Mouse (Mus musculus) thymus, adult 18-20 months (tissue): Measurements from ENCODE around the gene Ptch1.

Source experiments
- DNase-seq, 2 experiments: peaks; one replicate each; pipeline ENCODE4 v3.0.0; 2022; ENCODE audit warnings: mixed read lengths in 2 of 2

Ptch1 gene

DNA sequence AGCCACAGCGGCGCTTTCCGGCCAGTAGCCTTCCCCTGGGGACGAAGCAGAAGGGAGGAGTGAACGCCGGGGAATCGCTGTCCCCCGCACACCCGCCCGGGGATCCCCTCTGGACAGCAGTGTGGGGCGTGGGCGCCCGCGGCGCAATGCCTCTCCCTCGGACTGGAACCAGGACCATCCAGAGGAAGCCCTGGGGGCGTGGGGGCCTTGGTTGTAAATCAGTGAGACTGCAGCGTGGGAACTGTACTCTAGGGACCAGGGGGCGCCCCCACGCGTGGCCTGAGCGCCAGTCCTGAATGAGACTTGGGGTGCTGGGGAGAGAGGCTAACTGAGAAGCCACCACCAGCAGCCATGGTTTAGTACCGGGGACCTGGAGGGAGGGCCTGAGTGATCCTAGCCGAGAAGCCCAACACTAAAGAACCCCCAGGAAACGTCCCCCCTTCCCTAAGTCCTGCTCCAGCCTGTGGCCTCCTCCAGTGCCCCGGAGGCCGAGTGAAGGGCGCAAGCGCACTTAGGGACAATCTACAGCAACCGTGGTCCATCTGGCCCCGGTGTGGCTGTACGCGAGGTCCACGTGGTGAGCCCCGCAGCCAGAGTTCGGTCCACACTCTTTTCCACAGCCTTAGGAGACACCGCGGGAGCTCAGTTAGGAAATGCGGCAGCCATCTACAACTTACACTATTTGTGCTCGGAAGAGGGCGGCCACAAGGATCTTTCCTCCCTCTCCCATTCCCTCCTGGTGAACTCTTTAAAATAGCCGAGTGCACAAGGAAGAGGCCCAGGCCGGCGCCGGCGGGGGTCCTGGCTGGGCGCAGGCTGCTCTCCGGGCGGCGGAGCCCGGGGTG, 9.4 kb downstream of the Ptch1 start:
- DNase-seq, result peak; percentile 46 to 60

GRCm38 (mm10) chr13:63562972-63563780, 10.2 kb downstream of the Ptch1 start:
- DNase-seq, result peak; percentile 67 to 74

GRCm38 (mm10) chr13:63562141-63562971, 11.0 kb downstream of the Ptch1 start:
- peak in 1 of 2 experiments; percentile 28 for DNase-seq

DNA sequence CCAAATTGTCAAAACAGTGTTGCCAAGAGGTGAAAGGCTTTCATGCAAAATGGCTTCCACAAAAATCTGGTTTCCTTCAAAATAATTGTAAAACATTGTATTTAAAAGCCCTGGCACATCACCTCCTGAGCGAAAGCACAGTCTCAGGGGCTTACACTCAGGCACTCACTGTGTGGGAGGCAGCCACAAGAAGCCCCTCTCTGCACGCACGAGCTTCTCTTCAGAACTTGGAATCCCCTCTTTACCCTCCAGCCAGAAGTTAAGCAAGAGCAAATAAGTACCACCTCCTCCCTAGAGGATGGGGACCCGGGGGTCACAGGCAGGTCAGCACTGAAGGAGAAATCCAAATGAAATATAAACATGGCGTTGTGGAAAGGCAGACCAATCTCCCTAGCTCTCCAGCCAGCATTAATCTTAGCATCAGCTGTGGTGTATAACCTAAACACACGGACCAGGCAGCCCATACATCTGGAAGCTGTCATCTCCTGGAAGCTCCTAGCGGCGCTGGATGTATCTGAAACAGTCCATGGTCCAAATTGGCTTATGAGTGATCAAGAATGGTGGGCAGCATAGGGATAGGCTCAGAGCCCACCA, 15.0 kb downstream of the Ptch1 start:
- DNase-seq, result no peak

DNA sequence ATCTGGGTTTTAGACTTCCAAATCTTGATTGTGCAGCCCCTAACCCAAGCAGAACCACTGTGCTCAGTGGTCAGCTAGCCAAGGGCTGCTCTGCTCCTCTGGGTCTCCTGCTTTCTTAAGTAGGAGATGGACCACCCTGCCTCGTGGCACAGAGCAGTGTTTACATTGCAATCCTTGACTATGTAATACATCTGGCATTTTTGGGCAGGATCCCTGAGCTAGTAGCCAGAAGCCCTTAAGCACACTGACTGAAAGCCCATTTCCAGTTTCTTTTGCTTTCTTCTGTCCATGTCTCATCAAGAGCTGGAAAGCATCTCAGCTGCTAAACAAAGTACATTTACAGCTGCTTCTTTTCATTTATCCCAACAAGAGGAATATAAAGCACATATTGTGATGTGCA, 17.0 kb downstream of the Ptch1 start:
- no peak for DNase-seq

GRCm38 (mm10) chr13:63555885-63556284, 17.5 kb downstream of the Ptch1 start:
- DNase-seq, result no peak

GRCm38 (mm10) chr13:63554569-63554968, 18.8 kb downstream of the Ptch1 start:
- no peak for DNase-seq

GRCm38 (mm10) chr13:63553436-63553835, 20.0 kb downstream of the Ptch1 start:
- no peak for DNase-seq

DNA sequence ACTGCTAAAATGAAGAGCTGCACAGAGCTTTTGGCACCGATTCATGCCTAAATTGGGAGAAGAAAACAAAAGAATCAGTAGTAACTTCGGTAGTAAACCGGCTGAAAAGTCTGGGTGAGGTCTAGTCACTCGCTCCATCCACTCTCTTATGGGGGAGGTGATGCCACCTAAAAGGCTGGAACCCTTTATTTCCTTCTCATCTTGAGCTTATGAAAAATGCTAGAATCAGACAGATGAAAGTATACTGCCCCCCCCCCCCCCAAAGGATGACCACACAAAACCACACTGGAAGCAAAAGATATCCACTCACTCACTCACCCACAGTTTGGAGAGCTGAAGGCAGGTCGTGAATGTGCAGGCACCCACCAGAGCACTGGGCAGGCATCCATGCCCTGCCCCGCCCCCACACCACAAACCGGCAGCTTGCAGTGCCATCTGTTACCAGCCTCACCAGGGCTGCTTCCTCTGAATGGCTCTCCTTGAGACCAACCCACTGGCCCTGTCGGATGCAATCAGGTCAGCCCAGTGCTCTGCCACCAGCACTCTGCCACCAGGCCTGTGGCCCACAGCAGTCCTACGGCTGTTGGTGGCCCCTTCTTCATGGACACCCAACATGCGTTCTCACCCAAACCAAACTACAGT, 21.0 kb downstream of the Ptch1 start:
- peak; percentile 48 to 60 for DNase-seq

DNA sequence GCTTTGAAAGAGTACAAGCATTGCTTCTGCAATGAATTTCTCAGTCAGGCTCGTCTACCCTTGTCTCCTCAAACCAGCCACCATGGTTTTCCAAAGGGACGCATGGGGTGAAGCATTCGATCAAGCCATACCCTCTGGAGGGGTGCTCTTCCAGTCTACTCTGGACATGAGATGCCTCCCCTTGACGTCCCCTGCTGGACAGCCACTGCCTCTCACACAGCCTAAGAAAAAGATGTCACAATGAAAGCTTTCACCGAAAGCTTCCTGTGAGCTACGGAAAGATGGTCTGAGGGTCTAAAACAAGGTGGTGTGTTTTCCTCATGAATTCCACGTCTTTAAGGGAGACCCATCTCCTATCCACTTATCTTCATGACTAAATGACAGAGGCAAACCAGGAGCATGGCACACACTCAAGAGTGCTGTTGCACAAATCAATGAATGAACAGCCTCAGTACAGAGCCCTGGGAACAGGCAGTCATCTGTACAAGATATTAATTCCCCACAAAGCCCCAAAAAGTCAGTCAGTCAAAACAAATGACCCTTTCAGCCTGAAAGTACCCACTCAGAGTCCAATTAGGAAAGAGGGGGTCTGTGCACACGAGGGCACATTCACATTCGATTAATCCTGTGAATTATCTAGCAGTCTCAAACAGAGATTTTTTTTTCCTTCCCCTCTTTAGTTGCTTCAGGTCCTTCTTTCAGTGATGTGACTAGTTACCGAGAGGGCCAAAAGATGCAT, 21.7 kb downstream of the Ptch1 start:
- no peak for DNase-seq

DNA sequence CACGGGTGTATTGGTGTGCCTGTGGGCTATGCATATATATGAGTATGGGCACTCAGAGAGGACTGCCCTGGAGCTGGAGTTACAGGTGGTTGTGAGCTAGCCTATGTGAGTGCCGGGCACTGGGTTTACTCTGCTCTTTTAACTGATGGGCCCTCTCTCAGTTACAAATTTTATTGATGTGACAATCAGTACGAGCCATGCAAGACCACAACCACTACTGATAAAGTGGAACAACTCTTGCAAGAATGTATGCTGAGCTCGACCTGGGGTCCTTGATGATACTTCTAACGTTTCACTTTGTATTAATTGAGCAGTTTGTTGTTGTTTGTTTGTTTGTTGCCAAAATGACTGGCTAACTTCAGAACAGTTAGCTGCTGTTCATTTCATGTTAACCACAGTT, 23.0 kb downstream of the Ptch1 start:
- no peak for DNase-seq

DNA sequence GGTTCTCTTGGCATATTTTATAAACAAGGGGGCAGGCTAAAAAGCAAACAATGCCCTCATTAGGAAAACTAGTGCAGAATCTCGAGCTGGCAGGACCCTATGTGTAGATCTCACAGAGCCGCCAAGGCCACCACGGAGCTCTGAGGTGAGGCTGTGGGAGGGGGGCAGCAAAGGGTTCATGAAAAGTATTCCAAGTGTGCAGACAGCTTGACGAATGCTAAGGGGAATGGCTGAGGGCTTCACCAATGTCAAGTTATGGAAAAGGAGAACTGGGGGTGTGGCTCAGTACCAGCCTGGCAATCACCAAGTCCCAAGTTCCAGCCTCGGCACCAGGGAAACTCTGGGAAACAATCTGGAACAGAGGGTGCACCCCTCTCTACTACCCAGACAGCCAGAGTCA, 24.2 kb downstream of the Ptch1 start:
- no peak for DNase-seq

GRCm38 (mm10) chr13:63548571-63548970, 24.8 kb downstream of the Ptch1 start:
- no peak for DNase-seq

- no peak for DNase-seq
Observed at GRCm38 (mm10) chr13:63545291-63545690, 28.1 kb downstream of the Ptch1 start.

DNA sequence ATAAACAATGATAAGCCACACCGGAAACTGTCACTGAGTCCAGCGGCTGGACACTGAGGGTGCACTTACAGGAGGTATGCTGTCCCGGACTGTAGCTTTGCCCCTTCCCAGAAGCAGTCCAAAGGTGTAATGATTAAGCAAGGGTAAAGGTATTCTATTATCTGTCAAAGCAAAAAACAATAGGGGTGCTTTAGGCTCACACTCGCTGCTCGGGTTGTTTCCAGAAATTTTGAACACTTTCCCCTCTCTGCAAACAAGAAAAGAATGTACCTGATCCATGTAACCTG, 28.5 kb downstream of the Ptch1 start:
- DNase-seq, result no peak

DNA sequence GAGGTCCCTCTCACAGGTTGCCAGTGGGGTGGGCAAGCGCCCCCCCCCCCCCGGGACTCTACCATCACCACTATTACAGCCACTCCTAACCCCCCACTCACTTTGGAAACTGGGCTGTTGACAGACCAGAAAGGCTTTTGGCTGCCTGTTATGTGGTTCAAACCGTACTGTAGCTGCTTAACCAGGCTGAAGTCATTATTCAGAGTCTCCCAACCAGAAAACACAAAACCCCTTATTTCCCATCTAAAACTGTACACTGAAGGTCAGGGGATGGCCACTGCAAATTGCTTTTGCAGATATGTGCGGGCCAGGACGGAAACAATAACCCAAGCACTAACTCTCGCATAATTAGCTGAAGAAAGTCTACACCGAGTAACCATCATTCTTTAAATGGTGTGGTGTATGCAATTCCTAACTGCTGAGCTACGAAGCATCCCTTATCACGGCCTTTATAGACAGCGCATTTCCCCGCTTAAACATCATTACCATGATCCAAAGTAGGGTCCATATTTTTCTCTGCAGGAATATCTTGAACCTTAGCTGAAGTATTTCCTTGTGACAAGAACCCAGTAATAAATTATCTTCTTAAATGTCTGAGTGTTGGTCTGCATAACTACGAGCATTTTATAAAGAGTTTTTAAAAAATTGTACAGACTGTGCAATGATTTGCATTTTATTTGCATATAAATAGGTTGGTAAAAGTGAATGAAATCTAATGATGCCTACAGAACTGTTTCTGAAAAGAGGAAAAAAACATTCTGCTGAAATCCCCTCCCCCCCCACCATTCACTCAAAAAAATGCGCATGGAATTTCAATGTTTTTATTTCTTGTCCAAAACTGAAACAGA, 29.1 kb downstream of the Ptch1 start:
- DNase-seq, result no peak

DNA sequence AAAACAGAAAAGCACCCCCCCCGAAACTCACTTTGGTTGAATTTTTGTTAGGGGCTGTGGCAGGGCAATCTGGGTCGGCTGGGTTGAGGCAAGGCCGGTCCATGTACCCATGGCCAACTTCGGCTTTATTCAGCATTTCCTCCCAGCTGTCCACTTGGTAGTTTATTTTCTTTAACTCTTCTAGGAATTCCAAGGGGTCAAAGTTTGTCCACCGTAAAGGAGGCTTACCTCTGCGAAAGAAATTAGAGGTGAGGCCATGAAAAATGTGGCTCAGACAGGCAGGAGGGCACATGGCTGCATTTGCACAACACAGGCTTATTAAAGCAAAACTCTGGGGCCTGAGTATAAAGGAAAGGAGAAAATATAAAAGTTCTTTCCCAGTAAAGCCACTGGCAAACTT, 29.9 kb downstream of the Ptch1 start:
- no peak for DNase-seq

- DNase-seq, result no peak
Observed at GRCm38 (mm10) chr13:63542796-63543384, 30.5 kb downstream of the Ptch1 start.

DNA sequence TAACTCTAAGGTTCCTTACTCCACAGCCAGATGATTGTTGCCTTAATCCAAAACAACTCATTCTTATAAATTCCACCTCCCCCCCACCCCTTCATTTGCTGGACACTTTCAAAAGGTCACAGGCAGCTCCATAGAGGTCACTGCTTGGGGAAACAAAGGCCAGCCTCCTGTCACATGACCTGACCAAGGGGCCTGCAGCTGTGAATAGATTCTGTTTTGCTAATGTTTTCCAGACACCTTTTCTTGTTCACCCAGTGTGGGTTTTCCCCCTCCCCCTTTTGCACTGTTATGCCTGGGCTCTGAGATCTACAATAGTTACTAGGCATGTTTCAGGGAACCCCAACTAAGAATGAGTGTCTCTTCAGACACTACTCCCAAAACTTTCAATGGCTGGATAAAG, 31.9 kb downstream of the Ptch1 start:
- DNase-seq, result no peak

GRCm38 (mm10) chr13:63540584-63540983, 32.8 kb downstream of the Ptch1 start:
- no peak for DNase-seq
